Mouse (Mus musculus): ENCODE measurements around the gene Tmcc3.
"Not testable (repeated sequence)": the region's sequence is repeated elsewhere in the genome, so short reads cannot be mapped to it uniquely, and the experiment has no call there.

Gene Tmcc3

DNA sequence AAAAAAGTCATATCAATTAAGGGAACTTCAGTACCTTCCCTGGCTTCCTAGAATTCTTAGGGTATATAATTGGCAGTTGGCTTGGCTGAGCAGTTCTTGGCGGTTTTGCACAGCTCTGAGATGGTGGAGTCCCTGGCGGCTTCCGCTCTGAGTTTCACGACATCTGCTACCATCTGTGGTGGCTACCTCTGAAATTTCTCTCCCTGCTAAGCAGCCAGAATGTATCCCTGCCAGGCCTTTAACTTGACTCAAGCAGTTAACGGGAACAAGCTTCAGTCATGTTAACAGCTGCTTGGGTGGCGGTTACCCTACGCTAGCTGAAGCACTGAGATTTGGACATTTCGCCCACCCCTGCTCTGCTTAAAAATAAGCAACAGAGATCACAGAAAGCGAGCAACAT, 284.0 kb downstream of the Tmcc3 start:
- no peak for DNase-seq

DNA sequence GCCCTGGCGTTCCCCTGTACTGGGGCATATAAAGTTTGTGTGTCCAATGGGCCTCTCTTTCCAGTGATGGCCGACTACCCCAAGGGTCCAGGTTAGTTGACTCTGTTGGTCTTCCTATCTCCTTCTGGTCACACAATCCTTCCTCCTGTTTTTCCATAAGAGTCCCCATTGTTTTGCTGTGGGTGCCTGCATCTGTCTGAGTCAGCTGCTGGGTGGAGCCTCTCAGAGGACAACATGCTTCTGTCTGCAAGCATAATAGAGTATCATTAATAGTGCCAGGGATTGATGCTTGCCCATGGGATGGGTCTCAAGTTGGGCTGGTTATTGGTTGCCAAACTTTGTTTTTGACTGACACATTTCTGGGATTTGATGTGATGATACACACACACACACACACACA, 288.1 kb downstream of the Tmcc3 start:
- DNase-seq = not testable (repeated sequence)

DNA sequence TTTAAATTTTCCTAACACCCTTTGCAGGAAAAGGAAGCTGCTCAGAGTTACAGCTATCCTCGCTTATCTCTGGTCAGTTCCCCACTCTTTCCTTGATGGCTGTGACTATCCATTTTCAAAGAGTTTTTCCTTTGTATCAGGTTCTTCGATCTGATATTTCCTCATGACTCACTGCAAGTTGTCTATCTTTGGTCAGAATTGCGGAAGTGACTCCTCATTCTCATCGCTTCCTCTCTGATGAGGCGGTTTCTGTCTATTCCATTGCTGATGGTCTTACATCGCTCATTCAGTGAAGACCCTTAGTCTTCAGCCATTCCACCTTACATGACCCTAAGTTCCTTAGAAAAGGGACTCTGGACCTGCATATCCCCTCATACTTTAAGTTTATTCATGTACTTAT, 289.3 kb downstream of the Tmcc3 start:
- no peak for DNase-seq

DNA sequence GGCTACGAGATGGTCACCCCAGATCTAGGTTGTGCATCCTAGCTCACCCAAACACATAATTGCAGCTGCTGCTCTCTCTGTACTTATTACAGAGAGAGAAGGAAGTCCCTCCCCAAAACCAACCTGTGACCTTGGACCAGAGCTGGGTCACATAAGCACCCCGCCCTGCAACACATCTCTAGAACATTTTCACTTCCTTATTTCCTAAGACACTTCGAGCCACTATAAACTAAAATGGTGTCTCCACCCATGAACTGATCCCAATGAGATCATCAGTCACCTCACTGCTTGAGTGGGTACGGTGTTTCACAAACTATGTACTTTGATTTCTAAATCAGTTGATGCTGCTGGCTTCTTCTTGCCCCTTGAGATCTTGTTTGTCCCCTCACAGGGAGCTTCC, 293.7 kb downstream of the Tmcc3 start:
- no peak for DNase-seq

DNA sequence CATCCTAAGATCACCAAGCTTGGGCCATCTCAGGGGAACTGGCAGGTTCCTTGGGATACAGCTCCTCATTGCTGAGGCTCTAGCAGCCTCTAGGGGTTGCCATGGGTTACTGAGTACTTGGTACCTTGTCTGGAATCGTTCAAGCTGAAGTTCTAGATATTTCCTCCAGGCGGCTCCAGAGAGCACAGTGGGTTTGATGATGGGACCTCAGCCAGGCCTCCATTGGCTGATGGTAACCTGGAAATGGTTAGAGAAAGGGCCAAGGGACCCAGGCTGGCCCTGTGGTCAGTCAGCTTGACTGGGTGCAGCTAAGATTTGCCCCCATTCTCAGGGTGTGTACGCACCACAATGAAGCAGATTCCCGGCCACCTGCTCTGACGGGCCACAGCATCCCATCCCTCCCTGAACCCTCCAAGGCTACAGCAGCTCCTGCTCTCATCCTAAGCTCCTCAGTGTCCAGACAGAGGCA, 297.6 kb downstream of the Tmcc3 start:
- peak; percentile 46 for DNase-seq

DNA sequence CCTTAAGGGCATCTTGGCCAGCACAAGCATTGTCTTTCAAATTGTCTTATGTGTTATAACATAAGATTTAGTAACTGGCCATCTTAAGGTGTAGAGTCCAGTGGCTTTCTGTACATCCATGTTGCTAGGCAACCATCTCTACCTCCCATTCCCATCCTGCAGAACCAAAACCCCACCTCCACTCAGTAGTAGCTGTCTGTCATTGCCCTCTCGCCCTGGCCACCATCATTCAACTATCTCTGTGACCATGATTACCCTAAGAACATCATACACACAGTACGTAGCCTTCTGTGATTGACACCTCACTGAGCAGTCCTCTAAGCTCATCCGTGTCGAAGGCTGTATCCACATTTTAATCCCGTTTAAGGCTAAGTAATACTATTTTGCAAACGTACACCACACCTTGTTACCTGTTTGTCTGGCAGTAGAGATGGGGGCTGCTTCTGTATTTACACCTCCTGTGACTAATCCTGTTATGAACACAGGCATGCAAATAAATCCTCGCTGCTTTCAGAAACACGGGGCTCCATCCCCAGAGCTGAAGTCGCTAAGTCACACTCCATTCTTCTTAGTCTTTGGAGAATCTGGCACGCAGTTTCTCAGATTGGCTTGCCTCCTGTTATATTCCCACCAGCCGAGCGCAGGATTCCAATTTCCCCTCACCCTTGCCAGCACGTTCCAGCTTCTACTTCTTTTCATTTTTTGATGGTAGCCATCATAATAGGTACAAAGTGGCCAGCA, 299.6 kb downstream of the Tmcc3 start:
- DNase-seq = no peak

DNA sequence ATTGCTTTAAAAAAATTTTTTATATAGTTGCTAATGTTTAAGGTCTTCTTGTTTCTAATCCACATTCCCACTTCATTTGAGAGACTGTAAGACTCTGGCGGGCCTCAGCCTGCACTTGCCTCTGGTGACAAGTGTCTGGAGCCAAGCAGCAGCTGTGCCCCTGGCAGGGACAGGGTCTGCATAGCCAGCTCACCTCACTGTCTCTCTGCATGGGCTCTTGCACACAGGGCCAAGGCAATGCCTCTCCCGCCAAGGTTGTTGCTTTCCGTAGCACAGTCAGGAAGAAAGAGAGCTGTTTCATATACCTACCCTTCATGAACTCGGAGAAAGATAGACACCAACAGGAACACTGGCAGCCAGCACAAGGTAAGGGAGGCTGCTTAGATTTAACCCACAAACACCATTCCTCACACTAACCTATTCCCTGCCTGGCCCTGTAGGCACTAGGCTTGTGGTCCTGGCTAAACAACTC, 300.3 kb downstream of the Tmcc3 start:
- no peak for DNase-seq

DNA sequence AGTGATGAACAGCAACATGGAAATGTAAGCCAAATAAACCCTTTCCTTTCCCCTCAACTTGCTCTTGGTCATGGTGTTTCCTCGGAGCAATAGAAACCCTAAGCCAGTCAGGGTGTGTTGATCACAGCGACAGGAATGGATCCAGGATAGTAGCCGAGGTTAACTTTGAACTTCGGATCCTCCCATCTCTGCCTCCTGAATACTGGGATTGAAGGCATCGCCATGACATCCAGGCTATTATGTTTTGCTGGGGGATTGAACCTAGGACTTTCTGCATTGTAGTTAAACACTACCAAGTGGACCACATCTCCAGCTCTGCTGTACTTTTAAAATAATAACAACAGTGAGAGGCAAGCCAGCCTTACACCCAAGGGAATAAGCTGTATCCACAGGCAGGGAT, 307.8 kb downstream of the Tmcc3 start:
- DNase-seq = no peak

DNA sequence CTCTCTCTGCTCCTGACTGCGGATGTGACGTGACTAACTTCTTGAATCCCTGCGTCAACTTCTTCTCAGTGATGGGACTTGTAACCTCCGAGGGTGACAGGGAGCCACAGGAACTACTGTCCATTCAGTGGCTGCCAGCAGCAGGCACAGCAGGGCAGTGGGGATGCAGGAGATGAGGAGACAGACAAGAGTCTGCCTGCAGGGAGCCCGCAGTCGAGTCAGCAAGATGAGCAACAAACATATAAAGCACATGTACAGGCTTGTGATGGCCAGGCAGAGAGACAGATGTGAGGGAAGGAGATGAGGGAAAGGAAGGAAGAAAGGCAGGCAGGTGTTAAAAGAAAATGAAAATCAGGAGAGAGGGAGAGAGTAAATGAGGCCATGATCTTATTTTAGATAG, 308.8 kb downstream of the Tmcc3 start:
- no peak for DNase-seq

DNA sequence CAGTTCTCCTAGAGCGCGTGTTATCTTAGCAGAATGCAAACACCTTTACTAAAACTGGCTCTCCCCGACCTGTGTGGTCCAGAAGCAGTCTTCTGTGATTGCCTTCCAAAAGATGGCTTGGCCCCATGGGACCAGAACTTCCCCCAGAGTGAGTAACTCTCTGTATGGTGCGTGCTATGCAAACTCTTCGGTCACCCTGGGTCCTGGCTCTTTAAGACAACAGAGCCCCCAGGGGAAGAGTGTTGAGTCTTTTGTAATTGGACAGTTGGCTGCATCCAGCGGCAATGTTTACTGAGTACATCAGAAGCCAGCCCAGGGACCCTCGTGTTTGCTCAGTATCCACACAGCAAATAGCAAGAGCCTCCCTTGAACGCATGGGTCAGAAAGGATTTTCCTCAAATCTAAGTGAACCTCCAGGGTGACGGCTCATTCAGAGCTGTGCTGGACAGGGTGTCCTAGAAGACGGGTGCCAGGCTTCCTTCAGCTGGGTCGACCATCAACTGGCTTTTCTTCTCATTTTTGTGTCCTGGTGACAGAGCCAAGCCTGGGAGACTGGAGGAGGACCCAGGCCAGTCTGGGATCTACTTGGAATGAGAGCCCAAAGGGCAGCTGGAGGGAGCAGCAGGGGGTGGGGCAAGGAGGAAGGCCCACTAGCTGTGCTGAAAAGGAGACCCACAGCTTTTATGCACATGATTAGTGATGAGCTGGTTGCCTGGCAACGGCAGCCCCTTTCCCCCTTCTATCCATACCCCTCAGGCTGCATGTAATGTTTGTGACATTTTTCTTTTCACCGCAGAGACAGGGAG, 309.9 kb downstream of the Tmcc3 start:
- no peak for DNase-seq

DNA sequence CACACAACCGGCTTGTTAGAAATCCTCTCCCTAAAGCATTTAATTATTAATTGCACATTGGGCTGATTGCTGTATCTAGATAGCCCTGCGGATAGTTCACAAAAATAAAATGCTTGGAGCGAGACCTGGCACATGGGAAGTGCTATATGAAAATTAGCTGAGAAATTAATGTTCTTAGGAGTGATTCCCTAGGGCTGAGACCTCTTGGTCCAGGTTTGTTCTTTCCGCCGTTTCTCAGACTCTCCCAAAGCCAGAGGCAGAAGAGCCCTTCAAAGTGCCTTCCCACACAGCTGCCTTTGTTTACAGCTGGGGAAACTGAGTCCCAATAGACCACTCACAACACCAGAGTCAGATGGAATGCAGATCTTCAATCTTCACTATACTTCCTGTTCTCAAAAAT, 310.5 kb downstream of the Tmcc3 start:
- no peak for DNase-seq

DNA sequence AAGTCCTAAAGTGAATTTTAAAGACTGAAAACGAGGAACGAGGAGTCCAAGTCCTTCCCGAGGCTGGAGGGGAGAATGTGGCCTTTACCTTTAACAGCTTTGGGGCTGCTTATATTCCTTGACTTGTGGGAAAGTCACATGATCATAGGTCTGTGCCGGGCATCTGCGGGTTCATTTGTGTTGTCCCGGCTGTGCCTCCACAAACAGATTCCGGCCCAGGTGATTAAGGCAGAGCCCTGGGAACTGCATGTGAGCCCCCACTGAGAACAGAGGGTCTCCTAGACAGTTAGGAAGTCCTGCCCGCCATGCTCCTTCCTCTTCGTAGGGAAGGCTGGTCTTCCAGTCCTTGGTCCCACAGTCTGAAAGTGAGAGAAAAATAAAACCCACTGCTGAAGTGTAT, 311.1 kb downstream of the Tmcc3 start:
- no peak for DNase-seq

DNA sequence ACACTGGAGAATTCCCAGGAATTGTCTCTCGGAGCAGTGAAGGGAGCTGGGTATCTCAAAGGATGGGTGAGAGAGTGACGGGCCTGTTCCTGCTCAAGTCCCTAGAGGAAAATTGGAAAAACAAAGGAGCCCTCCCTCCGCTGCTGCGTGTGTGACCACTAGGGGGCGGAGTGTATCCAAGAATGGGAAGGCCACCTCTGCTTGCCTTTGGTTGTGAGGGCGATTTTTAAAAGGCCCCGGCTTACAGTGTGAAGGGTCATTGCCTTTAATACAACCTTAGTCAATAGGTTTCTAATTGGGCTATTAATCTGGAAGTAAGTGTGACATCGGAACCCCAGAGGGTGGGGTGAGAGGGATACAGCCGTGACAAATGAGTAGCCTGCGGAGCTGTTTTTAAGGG, 311.9 kb downstream of the Tmcc3 start:
- DNase-seq = peak; percentile 65

DNA sequence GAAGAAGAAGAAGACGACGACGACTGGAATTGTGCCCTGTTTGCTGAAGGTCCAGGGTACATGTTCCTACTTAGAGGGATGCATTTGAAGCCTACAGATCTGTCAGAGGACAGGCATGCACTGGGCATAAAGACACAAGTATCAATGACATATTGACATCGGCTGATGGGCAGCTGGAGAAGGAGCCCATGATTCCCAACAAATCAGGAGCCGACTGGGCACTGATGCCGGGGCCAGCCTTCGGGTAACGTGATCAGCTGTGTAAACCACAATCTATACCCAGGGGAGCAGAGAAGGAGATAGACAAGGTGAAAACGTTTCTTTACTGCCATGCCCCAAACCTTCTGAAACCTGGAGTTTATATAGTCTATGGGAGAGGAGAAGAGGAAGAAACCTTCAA, 313.3 kb downstream of the Tmcc3 start:
- no peak for DNase-seq

DNA sequence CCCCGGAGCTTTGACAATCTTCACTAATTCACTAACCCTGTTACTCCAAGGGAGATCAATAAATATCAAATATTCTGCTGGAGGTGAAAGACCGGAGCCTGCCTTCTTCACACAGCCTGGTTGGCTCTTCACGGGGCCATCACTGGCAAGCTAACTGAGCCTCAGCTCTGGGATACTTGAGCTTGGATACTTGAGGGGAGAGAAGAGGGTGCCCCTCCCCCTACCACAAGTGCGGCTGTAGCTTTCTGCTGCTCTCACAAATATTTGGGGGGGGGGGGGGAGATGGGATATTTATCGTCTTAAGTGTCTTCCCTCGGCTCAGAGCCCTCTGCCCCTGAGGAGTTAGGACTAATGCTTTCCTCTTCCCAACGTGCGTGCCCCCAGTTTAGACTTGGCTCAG, 313.9 kb downstream of the Tmcc3 start:
- DNase-seq = no peak

DNA sequence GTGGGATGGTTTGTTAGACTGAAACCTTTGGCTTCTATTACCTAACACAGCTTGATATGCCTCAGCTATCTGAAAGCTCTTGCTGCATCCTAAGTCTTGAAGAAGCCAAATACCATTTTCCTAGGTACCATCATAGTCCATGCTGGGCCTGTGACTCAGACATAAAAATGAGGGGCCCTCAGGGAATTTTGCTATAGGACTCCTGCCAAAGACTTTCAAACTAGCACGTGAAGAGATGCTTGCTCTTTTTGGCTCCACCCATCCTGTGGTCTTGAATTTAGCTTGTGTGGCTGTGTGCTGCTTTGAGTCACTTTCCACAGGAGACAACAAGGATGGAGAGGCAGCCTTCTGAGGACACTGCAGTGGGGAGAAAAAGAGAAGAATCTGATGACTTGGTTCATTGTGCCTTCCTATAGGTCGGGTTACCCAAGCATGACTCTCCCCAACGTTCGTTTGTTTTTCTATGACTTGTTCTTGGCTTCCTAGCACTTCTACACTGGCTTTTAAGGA, 319.1 kb downstream of the Tmcc3 start:
- DNase-seq = no peak

DNA sequence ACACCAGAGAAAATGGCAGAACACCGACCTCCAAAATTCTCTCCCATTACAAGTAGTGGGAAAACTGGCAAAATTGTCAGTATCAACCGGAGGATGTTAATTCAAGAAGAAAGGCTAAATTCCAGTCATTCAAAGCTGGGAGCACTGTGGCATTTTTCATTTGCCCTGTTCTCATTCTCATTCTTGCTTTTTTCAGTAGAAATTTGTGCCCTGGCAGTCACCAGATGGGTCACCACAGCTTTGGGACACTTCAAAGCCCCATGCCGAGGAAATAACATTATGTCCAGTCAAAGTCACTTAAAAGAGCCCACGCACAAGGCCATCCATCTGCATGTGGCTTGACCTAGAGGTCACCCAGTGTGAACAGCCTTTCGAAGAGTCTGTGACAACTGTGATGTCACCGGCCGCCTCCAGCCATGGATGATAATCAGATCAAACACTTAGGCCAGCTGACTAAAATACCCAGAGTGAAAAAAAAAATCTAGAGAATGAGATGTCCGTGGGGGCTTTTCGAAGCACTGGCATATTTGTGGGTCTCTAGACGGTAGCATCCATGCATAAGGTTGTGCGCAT, 319.9 kb downstream of the Tmcc3 start:
- no peak for DNase-seq

DNA sequence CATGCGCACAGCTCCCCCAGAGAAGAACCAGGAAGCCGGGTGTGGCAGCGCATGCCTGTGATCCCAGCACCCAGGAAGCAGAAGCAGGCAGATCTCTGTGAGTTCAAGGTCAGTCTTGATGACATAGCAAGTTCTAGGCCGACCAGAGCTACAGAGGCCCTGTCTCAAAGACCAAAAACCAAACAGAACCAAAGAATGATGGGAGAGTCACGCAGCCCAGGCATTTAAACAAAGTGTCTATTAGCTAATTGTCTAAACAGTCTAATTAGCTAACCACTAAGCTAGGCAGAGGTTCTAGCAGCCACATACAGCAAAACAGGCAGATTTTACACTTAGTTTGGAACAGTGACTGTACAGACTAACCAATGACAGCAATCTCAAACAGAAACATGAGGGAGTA, 320.5 kb downstream of the Tmcc3 start:
- DNase-seq = no peak

DNA sequence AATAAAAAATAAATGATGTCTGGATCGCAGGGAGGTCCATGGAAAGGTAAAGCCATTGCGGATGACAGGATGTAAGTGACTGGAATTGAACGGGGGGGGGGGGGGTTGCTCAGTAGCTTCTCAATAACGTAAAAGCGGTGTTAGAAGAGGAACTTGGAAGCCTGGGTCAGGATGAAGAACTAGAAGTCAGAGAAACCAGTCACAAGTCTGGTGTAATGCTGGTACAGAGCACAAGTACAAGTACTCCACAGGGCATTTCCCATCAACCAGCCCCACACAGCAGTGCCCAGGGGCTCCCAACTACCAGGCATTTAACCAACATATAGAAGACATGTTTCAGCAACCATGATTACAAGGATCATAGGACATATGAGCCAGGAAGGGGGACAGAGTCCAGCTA, 326.9 kb downstream of the Tmcc3 start:
- DNase-seq = no peak

DNA sequence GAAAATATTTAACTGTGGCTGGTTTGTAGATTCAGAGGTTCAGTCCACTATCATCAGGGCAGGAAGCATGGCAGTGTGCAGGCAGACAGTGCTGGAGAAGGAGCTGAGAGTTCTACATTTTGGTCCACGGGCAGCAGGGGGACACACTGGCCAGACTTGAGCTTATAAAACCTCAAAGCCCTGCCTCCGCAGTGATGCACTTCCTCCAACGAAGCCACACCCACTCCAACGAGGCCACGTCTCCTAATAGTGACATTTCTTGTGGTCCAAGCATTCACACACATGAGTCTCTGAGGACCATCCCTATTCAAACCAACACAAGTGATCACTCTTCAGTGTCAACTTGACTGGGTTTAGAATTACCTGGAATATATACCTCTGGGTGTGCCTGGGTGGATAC, 327.5 kb downstream of the Tmcc3 start:
- DNase-seq = no peak

DNA sequence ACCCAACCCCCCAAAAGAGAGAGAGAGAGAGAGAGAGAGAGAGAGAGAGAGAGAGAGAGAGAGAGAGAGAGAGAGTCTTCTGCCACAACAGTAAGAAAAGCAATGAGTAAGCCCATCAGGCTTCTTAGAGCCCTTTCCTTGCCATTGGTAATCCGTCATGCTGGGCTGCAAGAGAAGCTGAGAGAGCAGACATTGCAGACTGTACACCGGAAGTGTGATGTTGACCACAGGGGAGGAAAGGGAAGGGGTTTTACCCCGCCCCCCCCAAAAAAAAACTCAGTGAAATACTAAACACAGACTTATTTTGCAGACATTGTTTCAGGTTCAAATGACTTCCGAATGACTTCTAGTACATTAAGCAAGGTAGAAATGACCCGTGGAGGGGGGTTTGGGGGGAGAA, 328.3 kb downstream of the Tmcc3 start:
- DNase-seq = no peak

Data from cerebellum, adult 11 months (tissue).